Mouse (Mus musculus) E14TG2a.4 (cell line): ENCODE data around the gene Kcnk1.

Experiments
- H3K27me3 ChIP-seq: 2 replicates; pipeline ENCODE4 v1.6.1; 2014; ENCODE audit warnings: low read length, control low read depth; ENCODE audit not compliant: insufficient read depth
- H3K36me3 ChIP-seq: 2 replicates; pipeline ENCODE4 v1.6.1; 2014; ENCODE audit warnings: low read length, control low read depth; ENCODE audit not compliant: insufficient read depth
- H3K4me1 ChIP-seq: replicated peaks from 2 replicates; pipeline ENCODE4 v1.6.1; 2014; ENCODE audit warnings: low read depth, low read length, control low read depth
- H3K4me3 ChIP-seq: replicated peaks from 2 replicates; pipeline ENCODE4 v1.5.1; 2014; ENCODE audit warnings: mild to moderate bottlenecking, low read length
- H3K9me3 ChIP-seq: 2 replicates; pipeline ENCODE4 v1.6.1; 2014; ENCODE audit warnings: low read length, control low read depth
- CTCF ChIP-seq: conservative IDR thresholded peaks from 2 replicates; pipeline ENCODE4 v1.5.1; 2014; ENCODE audit warnings: low read length
- NANOG ChIP-seq: IDR thresholded peaks from 2 replicates; pipeline ENCODE4 v1.6.1; 2014; ENCODE audit warnings: borderline replicate concordance, low read length, mixed read lengths
- POU5F1 ChIP-seq: IDR thresholded peaks from 2 replicates; pipeline ENCODE4 v1.6.1; 2014; ENCODE audit warnings: low read length, borderline replicate concordance

Kcnk1 gene

DNA sequence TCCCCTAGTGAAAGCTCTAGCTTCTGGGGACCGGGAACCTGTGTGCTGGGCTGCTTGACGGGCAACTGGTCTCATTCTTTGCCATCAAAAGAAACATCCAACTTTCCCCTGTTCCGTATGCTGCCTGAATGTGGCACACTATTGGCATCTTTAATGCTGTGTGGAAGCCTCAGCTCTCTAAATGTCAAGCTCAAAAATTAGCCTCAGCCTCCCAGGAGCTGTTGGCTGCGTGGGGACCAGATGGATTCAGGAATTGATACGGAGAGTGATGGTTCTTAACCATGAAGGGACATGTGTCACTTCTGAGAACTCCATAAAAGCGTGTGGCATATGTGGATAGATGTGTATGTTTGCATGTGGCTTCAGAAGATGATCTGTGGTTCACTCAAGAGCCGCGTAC, 27.0 kb downstream of the Kcnk1 start:
- TF ChIP-seq POU5F1 (no peak), CTCF (no peak), NANOG (no peak)
- Histone ChIP-seq H3K9me3 (no peaks in the 10 kb centered on the region), H3K27me3 (no peaks in the 10 kb centered on the region), H3K4me1 (peaks cover 3% of the 10 kb centered on the region; the same call in 1 of the 2 replicates), H3K36me3 (peaks cover 14% of the 10 kb centered on the region), H3K4me3 (no peak overlapping the region)

DNA sequence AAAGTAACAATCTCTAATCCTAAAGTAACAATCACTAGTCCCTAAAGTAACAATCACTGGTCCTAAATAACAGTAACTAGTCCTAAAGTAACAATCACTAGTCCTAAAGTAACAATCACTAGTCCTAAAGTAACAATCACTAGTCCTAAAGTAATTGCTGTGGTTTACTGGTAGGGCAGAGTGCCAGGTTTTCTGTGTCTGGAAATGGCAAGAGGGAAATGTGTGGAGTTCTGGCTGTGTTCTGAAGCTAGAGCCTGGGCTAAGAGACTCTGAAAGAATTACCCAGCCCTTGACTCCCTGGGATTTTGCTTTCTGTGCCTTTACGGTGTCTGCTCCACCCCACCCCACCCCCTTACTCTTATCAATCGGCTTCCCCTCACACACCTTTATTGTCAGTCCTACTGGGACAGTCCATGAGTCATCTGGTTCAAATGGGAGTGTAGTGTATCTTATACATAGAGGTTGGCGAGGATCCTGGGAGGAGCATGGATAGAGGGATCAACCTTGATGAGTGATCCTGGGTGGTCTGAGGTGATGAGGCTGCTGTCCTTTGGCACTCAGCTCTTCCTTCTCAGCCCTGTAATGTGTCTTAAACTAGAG, 28.8 kb downstream of the Kcnk1 start:
- no peak overlapping the region for H3K4me3 ChIP-seq
- TF ChIP-seq POU5F1 (no peak), CTCF (no peak), NANOG (no peak)
- H3K36me3 ChIP-seq: peaks cover 14% of the 10 kb centered on the region
- H3K9me3 ChIP-seq: no peaks in the 10 kb centered on the region
- H3K27me3 ChIP-seq: no peaks in the 10 kb centered on the region
- peaks cover 3% of the 10 kb centered on the region for H3K4me1 ChIP-seq

DNA sequence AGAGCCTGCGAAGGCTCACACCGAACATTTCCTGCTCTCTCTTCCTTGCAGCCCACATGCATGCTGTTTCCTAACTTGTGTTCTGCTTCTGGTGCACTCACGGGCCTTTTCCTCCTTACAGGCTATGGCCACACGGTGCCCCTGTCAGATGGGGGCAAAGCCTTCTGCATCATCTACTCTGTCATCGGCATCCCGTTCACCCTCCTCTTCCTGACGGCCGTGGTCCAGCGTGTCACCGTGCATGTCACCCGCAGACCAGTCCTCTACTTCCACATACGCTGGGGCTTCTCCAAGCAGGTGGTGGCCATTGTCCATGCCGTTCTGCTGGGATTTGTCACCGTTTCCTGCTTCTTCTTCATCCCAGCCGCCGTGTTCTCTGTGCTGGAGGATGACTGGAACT, 29.9 kb downstream of the Kcnk1 start:
- no peak for TF ChIP-seq POU5F1
- no peak for TF ChIP-seq CTCF
- no peak for TF ChIP-seq NANOG
- Histone ChIP-seq H3K4me1 (peaks cover 7% of the 10 kb centered on the region), H3K4me3 (no peak overlapping the region), H3K9me3 (no peaks in the 10 kb centered on the region), H3K27me3 (no peaks in the 10 kb centered on the region), H3K36me3 (peaks cover 19% of the 10 kb centered on the region)

DNA sequence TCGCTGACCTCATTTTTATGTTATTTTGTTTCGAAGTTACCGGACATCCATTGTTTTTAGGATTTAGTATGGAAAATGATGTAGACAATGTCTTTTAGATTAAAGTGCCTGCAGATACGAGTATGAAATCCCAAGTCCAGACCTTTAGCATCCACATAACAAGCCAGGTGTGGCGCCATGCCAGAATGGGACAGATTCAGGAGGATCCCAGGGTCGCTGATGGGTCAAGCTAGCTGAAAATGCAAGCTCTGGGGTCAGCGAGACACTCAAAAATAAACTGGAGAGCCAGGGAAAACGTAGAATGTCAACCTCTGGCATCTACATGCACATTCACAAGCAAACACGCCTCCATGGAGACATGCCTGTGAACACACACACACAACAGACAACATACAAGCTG, 31.2 kb downstream of the Kcnk1 start:
- Histone ChIP-seq H3K9me3 (no peaks in the 10 kb centered on the region), H3K27me3 (no peaks in the 10 kb centered on the region), H3K4me3 (no peak overlapping the region), H3K36me3 (peaks cover 26% of the 10 kb centered on the region), H3K4me1 (peaks cover 7% of the 10 kb centered on the region)
- no peak for TF ChIP-seq CTCF
- no peak for TF ChIP-seq NANOG
- TF ChIP-seq POU5F1: no peak

- H3K4me3 ChIP-seq: no peak overlapping the region
- H3K4me1 ChIP-seq: peaks cover 7% of the 10 kb centered on the region
- H3K36me3 ChIP-seq: peaks cover 26% of the 10 kb centered on the region
- TF ChIP-seq POU5F1 (no peak), NANOG (no peak), CTCF (no peak)
- H3K27me3 ChIP-seq: no peaks in the 10 kb centered on the region
- H3K9me3 ChIP-seq: no peaks in the 10 kb centered on the region
Measured at GRCm38 (mm10) chr8:126026584-126026983, 31.6 kb downstream of the Kcnk1 start.

- peaks cover 7% of the 10 kb centered on the region for H3K4me1 ChIP-seq
- no peaks in the 10 kb centered on the region for H3K9me3 ChIP-seq
- H3K4me3 ChIP-seq: no peak overlapping the region
- TF ChIP-seq POU5F1: no peak
- no peak for TF ChIP-seq CTCF
- TF ChIP-seq NANOG: no peak
- no peaks in the 10 kb centered on the region for H3K27me3 ChIP-seq
- peaks cover 26% of the 10 kb centered on the region for H3K36me3 ChIP-seq
Measured at GRCm38 (mm10) chr8:126027486-126027885, 32.5 kb downstream of the Kcnk1 start.

GRCm38 (mm10) chr8:126028941-126029340, 34.0 kb downstream of the Kcnk1 start:
- peaks cover 26% of the 10 kb centered on the region for H3K36me3 ChIP-seq
- TF ChIP-seq NANOG: no peak
- TF ChIP-seq CTCF: no peak
- no peak for TF ChIP-seq POU5F1
- H3K4me1 ChIP-seq: peaks cover 4% of the 10 kb centered on the region
- no peaks in the 10 kb centered on the region for H3K27me3 ChIP-seq
- H3K4me3 ChIP-seq: no peak overlapping the region
- no peaks in the 10 kb centered on the region for H3K9me3 ChIP-seq

DNA sequence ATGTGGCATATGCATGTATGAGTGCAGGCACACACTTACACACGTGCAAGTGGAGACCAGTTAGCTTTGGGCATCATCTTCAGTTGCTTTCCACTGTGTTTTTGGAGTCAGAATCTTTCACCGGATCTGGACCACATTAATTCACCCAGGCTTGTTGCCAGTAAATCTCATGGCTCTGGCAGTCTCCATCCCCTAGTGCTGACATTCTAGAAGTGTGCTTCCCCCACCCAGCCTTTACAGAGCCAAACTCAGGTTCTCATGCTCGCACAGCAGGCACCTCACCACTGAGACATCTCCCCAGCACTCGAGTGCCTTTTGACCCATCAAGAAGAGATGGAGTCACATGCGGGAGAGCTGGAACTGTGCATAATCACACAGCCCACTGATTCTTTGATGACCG, 37.8 kb downstream of the Kcnk1 start:
- Histone ChIP-seq H3K9me3 (no peaks in the 10 kb centered on the region), H3K27me3 (0 out of 2 replicates have a peak, but pooled peaks cover 2% of the 10 kb centered on the region), H3K4me1 (peaks cover 4% of the 10 kb centered on the region; the same call in 1 of the 2 replicates), H3K36me3 (0 out of 2 replicates have a peak, but pooled peaks cover 12% of the 10 kb centered on the region), H3K4me3 (no peak overlapping the region)
- TF ChIP-seq CTCF: no peak
- TF ChIP-seq POU5F1: no peak

GRCm38 (mm10) chr8:126035046-126035445, 40.1 kb downstream of the Kcnk1 start:
- no peaks in the 10 kb centered on the region for H3K4me1 ChIP-seq
- 0 out of 2 replicates have a peak, but pooled peaks cover 2% of the 10 kb centered on the region for H3K27me3 ChIP-seq
- no peaks in the 10 kb centered on the region for H3K9me3 ChIP-seq
- no peak overlapping the region for H3K4me3 ChIP-seq
- TF ChIP-seq CTCF: no peak
- TF ChIP-seq POU5F1: no peak
- TF ChIP-seq NANOG: no peak
- H3K36me3 ChIP-seq: 0 out of 2 replicates have a peak, but pooled peaks cover 7% of the 10 kb centered on the region
